Mouse (Mus musculus): Measurements from ENCODE around the gene Gm13693.

GRCm38 (mm10) chr2:83941792-83942191, 19.5 kb upstream of the Gm13693 start:
- no peak for TF ChIP-seq ZC3H11A (IDR thresholded peaks at IDR 0.05; ENCODE audit: borderline replicate concordance, low read depth, low read length)
- TF ChIP-seq HCFC1 (IDR thresholded peaks at IDR 0.05; ENCODE audit: borderline replicate concordance, insufficient read depth, low read length): no peak
